Mouse (Mus musculus): ENCODE measurements around the gene Polr2f. TPM values are rescaled to one million over a fixed set of nuclear protein-coding genes. Genes with fewer than 3 reads are reported as not detected.

Polr2f gene
- polyA plus RNA-seq, 1 experiment from 2014 or later: 298 TPM

DNA sequence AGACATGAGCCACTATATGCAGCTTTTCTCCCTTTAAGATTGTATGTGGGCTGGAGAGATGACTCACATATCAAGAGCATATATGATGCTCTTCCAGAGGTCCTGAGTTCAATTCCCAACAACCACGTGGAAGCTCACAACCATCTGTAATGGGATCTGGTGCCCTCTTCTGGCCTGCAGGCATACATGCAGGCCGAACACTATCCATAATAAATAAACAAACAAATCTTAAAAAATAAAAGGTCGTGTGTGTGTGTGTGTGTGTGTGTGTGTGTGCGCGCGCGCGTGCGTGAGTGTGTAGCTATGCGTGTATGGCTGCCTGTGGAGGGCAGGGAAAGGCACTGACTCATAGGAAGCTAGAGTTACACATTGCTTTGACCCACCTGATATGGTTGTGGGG, 1.2 kb upstream of the Polr2f start:
- Histone ChIP-seq H3K9me3 (ENCODE audit: control insufficient read depth, low read length) (no peaks in the 10 kb centered on the region), H3K36me3 (replicated peaks; ENCODE audit: control insufficient read depth, insufficient read depth) (peaks cover 8% of the 10 kb centered on the region; the same call in 1 of the 2 replicates), H3K4me1 (replicated peaks; ENCODE audit: control insufficient read depth, insufficient read depth, low read length) (peaks cover 19% of the 10 kb centered on the region), H3K9ac (no peak overlapping the region), H3K4me3 (replicated peaks; ENCODE audit: low read length) (no peak overlapping the region), H3K27me3 (ENCODE audit: control insufficient read depth, insufficient read depth, low read length) (no peaks in the 10 kb centered on the region), H3K27ac (no peak overlapping the region), H3K4me2 (replicated peaks) (no peak overlapping the region)
- ATAC-seq (ENCODE audit: low FRiP score): no peak
- WGBS: 69% methylated on average over 10 of the region's 10 CpGs
- DNase-seq (ENCODE audit: low spot score): no peak

DNA sequence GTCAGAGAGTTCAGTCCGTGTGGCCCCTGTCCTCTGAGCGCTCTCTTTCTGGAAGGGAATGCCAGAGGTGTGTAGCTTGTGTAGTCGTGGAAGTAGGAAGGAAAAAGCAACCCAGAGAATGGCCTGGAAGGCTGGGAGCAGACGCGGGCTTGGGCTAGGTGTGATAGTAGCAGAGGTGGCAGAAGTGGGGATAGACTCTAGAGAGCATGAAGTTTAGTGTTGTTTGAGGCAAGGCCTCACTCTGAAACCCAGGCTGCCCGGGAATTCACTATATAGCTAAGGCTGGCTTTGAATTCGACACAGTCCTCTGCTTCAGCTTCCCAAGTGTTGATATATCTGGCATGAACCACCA, 733 bp downstream of the Polr2f start:
- peak overlapping the region; percentile 87 for H3K4me3 ChIP-seq (replicated peaks; ENCODE audit: low read length)
- no peaks in the 10 kb centered on the region for H3K9me3 ChIP-seq (ENCODE audit: control insufficient read depth, low read length)
- DNase-seq (ENCODE audit: low spot score) (no peak), ATAC-seq (ENCODE audit: low FRiP score) (no peak)
- H3K27me3 ChIP-seq (ENCODE audit: control insufficient read depth, insufficient read depth, low read length): no peaks in the 10 kb centered on the region
- peak overlapping the region; percentile 89 for H3K4me2 ChIP-seq (replicated peaks)
- WGBS: 0% methylated on average over 7 of the region's 7 CpGs
- H3K9ac ChIP-seq: peak overlapping the region; percentile 74
- H3K27ac ChIP-seq: peak overlapping the region; percentile 36; the same call in 1 of the 2 replicates
- peaks cover 19% of the 10 kb centered on the region for H3K4me1 ChIP-seq (replicated peaks; ENCODE audit: control insufficient read depth, insufficient read depth, low read length)
- peaks cover 26% of the 10 kb centered on the region for H3K36me3 ChIP-seq (replicated peaks; ENCODE audit: control insufficient read depth, insufficient read depth)

DNA sequence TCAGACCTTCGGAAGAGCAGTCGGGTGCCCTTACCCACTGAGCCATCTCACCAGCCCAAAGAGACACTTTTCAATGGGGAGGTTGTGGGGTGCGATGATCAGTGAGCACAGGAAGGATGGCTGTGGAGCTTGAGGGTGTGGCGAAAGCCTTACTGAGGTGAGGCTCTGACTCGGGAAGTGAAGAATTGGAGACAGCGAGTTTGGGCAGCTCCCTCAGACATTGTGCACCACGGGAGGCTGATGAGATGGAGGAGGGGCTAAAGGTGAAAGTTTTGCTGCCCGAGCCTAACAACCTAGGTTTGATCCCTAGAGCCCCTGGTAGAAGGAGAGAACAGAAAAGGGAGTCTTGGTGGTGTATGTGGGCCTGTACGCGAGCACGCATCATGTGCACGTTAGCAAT, 2.5 kb downstream of the Polr2f start:
- no peak for DNase-seq (ENCODE audit: low spot score)
- Histone ChIP-seq H3K36me3 (replicated peaks; ENCODE audit: control insufficient read depth, insufficient read depth) (peaks cover 44% of the 10 kb centered on the region), H3K9ac (no peak overlapping the region), H3K4me2 (replicated peaks) (no peak overlapping the region), H3K4me3 (replicated peaks; ENCODE audit: low read length) (no peak overlapping the region), H3K27me3 (ENCODE audit: control insufficient read depth, insufficient read depth, low read length) (no peaks in the 10 kb centered on the region), H3K4me1 (replicated peaks; ENCODE audit: control insufficient read depth, insufficient read depth, low read length) (peaks cover 19% of the 10 kb centered on the region), H3K27ac (no peak overlapping the region), H3K9me3 (ENCODE audit: control insufficient read depth, low read length) (no peaks in the 10 kb centered on the region)
- WGBS: 92% methylated on average over 12 of the region's 12 CpGs
- no peak for ATAC-seq (ENCODE audit: low FRiP score)

DNA sequence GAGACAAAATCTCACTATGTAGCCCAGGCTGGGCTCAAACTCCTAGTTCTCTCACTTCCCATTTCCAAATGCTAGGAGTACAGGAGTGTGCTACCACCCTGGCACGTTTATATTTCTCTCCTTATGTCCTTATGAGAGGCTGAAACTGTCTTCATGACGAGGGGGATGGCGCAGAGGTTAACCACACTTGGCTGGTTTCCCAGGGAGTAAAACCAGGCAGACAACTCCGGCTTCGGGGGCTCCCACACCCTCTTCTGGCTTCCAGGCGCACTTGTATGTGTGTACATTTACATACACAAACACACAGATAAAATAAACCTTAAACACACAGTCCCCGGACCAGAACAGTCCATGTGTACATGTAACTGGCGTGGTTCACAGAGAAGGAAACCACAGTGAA, 3.2 kb downstream of the Polr2f start:
- Histone ChIP-seq H3K4me2 (replicated peaks) (no peak overlapping the region), H3K9me3 (ENCODE audit: control insufficient read depth, low read length) (no peaks in the 10 kb centered on the region), H3K9ac (no peak overlapping the region), H3K4me1 (replicated peaks; ENCODE audit: control insufficient read depth, insufficient read depth, low read length) (peaks cover 19% of the 10 kb centered on the region), H3K4me3 (replicated peaks; ENCODE audit: low read length) (no peak overlapping the region), H3K27me3 (ENCODE audit: control insufficient read depth, insufficient read depth, low read length) (no peaks in the 10 kb centered on the region), H3K27ac (no peak overlapping the region), H3K36me3 (replicated peaks; ENCODE audit: control insufficient read depth, insufficient read depth) (peaks cover 51% of the 10 kb centered on the region)
- WGBS: 82% methylated on average over 8 of the region's 8 CpGs
- no peak for ATAC-seq (ENCODE audit: low FRiP score)
- DNase-seq (ENCODE audit: low spot score): no peak

DNA sequence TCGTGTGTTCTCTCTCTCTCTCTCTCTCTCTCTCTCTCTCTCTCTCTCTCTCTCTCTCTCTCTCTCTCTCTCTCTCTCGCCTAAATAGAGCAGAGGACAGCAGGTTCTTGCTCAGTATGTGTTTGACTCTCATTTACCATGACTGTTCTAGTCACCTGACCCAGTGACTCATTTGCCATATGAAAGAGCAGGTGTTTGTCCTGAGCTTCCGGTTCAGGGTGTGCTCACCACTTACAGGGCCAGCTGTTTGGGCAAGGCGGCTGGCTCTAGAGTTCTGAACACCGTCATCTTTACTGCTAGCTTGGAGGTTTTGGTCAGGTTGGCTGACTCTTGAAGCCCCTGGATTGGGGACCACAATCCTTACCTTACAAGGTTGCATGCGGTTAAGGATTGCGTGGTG, 4.7 kb downstream of the Polr2f start:
- Histone ChIP-seq H3K27ac (no peak overlapping the region), H3K4me3 (replicated peaks; ENCODE audit: low read length) (no peak overlapping the region), H3K27me3 (ENCODE audit: control insufficient read depth, insufficient read depth, low read length) (no peaks in the 10 kb centered on the region), H3K4me1 (replicated peaks; ENCODE audit: control insufficient read depth, insufficient read depth, low read length) (peaks cover 14% of the 10 kb centered on the region), H3K4me2 (replicated peaks) (no peak overlapping the region), H3K36me3 (replicated peaks; ENCODE audit: control insufficient read depth, insufficient read depth) (peaks cover 61% of the 10 kb centered on the region), H3K9ac (no peak overlapping the region), H3K9me3 (ENCODE audit: control insufficient read depth, low read length) (no peaks in the 10 kb centered on the region)
- DNase-seq (ENCODE audit: low spot score): no peak
- no peak for ATAC-seq (ENCODE audit: low FRiP score)
- 94% methylated on average over 7 of the region's 7 CpGs for WGBS

DNA sequence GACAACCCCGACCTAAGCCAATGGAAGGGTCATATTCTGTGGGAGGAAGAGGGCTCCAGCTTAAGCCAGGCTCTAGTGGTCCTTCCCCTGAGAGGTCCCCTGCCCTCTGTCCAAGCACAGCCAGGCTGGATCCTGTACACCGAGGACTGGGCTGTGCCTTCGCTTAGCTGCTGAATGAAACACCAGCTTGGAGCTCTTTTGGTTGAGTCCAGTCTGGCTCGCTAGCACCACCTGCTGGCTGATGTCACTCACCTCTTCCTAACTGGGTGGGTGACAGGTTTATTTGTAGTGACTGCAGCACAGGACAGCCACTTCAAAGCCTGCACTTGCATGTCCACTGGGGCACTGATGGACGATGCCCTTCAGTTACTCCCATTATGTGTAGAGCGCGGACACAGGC, 7.7 kb downstream of the Polr2f start:
- H3K36me3 ChIP-seq (replicated peaks; ENCODE audit: control insufficient read depth, insufficient read depth): peaks cover 81% of the 10 kb centered on the region
- DNase-seq (ENCODE audit: low spot score): peak; percentile 87
- no peak overlapping the region for H3K4me3 ChIP-seq (replicated peaks; ENCODE audit: low read length)
- H3K27me3 ChIP-seq (ENCODE audit: control insufficient read depth, insufficient read depth, low read length): no peaks in the 10 kb centered on the region
- 0 out of 2 replicates have a peak overlapping the region, but pooled peaks have one; percentile 20 for H3K9ac ChIP-seq
- 50% methylated on average over 7 of the region's 7 CpGs for WGBS
- H3K27ac ChIP-seq: no peak overlapping the region
- H3K9me3 ChIP-seq (ENCODE audit: control insufficient read depth, low read length): no peaks in the 10 kb centered on the region
- ATAC-seq (ENCODE audit: low FRiP score): peak; percentile 38; the same call in 1 of the 2 replicates
- peaks cover 14% of the 10 kb centered on the region; the same call in 1 of the 2 replicates for H3K4me1 ChIP-seq (replicated peaks; ENCODE audit: control insufficient read depth, insufficient read depth, low read length)
- no peak overlapping the region for H3K4me2 ChIP-seq (replicated peaks)

DNA sequence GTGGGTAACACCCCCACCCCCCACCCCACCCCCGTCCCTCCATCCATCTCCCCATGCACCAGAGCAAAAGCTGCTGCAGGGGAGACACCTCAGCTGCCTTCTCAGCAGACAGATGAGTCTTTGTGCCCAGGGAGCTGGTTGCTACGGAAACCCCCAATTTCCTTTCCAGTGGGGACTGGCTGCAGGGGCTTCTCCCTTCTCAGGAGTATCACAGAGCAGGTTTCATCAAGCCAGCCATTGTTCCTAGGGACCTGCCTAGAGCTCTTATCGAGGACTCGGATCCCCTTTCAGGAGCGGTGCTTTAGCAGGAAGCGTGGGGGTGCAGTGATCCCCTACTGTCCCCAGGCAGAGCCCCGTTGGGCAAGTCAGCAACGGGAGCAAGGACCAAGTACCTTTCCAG, 11.1 kb downstream of the Polr2f start:
- Histone ChIP-seq H3K27me3 (ENCODE audit: control insufficient read depth, insufficient read depth, low read length) (no peaks in the 10 kb centered on the region), H3K36me3 (replicated peaks; ENCODE audit: control insufficient read depth, insufficient read depth) (peaks cover 51% of the 10 kb centered on the region), H3K27ac (peak overlapping the region; percentile 79), H3K4me1 (replicated peaks; ENCODE audit: control insufficient read depth, insufficient read depth, low read length) (peaks cover 14% of the 10 kb centered on the region; the same call in 1 of the 2 replicates), H3K9ac (0 out of 2 replicates have a peak overlapping the region, but pooled peaks have one; percentile 24), H3K4me2 (replicated peaks) (no peak overlapping the region), H3K9me3 (ENCODE audit: control insufficient read depth, low read length) (no peaks in the 10 kb centered on the region), H3K4me3 (replicated peaks; ENCODE audit: low read length) (no peak overlapping the region)
- DNase-seq (ENCODE audit: low spot score) (peak; percentile 41), ATAC-seq (ENCODE audit: low FRiP score) (peak; percentile 14; the same call in 1 of the 2 replicates)
- 37% methylated on average over 8 of the region's 8 CpGs for WGBS

DNA sequence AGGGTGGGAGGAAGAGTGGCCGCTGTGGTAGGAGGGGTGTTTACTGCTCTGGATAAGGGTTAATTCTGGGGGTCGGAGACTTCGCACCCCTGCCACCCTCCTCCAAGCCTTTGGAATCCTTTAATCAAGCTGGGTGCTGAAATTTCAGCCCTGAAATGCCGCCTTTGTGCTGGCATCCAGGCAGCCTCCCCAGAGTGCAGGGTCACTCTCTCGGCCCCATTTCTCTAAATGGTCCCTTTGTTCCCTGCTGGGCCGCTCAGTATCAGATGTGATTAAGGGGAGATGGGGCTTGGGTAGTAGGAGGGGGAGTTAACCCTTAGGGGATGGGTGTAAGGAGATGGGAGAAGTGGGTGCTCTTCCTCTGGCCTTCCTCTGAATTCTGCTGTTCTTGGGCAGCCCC, 11.9 kb downstream of the Polr2f start:
- H3K4me3 ChIP-seq (replicated peaks; ENCODE audit: low read length): no peak overlapping the region
- H3K9me3 ChIP-seq (ENCODE audit: control insufficient read depth, low read length): no peaks in the 10 kb centered on the region
- H3K4me2 ChIP-seq (replicated peaks): no peak overlapping the region
- WGBS: 47% methylated on average over 6 of the region's 6 CpGs
- peaks cover 43% of the 10 kb centered on the region for H3K36me3 ChIP-seq (replicated peaks; ENCODE audit: control insufficient read depth, insufficient read depth)
- peak overlapping the region; percentile 79; the same call in 1 of the 2 replicates for H3K27ac ChIP-seq
- H3K9ac ChIP-seq: no peak overlapping the region
- DNase-seq (ENCODE audit: low spot score): no peak
- no peak for ATAC-seq (ENCODE audit: low FRiP score)
- no peaks in the 10 kb centered on the region for H3K27me3 ChIP-seq (ENCODE audit: control insufficient read depth, insufficient read depth, low read length)
- peaks cover 14% of the 10 kb centered on the region; the same call in 1 of the 2 replicates for H3K4me1 ChIP-seq (replicated peaks; ENCODE audit: control insufficient read depth, insufficient read depth, low read length)

DNA sequence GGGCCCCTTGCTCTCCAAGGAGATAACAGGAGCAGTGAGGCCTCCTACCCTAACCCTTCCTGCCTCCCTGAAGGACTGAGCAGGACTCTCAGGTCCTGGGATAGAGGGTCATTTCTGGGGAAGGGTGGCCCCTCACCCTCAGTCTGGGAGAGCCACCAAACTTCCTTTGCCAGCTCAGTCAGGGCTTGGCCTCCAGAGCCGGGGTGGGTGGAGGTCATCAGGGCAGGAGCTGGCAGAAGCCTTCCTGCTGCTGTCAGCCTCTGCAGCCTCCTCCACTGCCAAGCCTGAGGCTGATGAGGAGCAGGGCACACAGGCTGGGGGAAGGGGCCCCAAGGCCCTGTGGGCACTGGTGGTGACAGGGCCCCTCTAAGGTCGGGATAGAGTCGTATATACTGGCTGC, 14.8 kb downstream of the Polr2f start:
- Histone ChIP-seq H3K9ac (no peak overlapping the region), H3K4me2 (replicated peaks) (no peak overlapping the region), H3K4me3 (replicated peaks; ENCODE audit: low read length) (no peak overlapping the region), H3K27ac (no peak overlapping the region), H3K36me3 (replicated peaks; ENCODE audit: control insufficient read depth, insufficient read depth) (peaks cover 20% of the 10 kb centered on the region), H3K4me1 (replicated peaks; ENCODE audit: control insufficient read depth, insufficient read depth, low read length) (peaks cover 14% of the 10 kb centered on the region; the same call in 1 of the 2 replicates), H3K27me3 (ENCODE audit: control insufficient read depth, insufficient read depth, low read length) (no peaks in the 10 kb centered on the region), H3K9me3 (ENCODE audit: control insufficient read depth, low read length) (no peaks in the 10 kb centered on the region)
- 24% methylated on average over 3 of the region's 3 CpGs for WGBS
- DNase-seq (ENCODE audit: low spot score): no peak
- no peak for ATAC-seq (ENCODE audit: low FRiP score)

DNA sequence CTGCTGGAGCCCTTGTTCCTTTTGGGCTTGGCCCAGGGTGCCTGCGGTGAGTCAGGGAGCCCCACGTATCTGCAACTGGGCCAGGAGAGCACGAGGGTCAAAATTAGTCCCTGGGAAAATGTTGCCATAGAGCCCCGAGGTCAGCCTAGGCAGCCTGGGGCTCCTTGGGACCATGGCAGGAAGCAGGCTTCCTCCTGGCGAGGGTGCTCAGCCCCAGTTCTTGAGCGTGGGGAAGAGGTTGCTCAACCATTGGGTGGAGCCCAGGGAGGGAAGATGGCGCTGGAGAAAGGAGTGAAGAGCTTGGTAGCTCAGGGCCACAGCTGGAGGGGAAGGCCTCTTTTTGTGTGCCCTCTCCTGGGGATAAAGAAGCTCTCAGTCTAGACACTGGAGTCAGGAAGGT, 21.5 kb downstream of the Polr2f start:
- no peak for ATAC-seq (ENCODE audit: low FRiP score)
- no peak for DNase-seq (ENCODE audit: low spot score)
- no peaks in the 10 kb centered on the region for H3K36me3 ChIP-seq (replicated peaks; ENCODE audit: control insufficient read depth, insufficient read depth)
- H3K9me3 ChIP-seq (ENCODE audit: control insufficient read depth, low read length): no peaks in the 10 kb centered on the region
- H3K4me3 ChIP-seq (replicated peaks; ENCODE audit: low read length): peak overlapping the region; percentile 23
- H3K27ac ChIP-seq: no peak overlapping the region
- 70% methylated on average over 7 of the region's 7 CpGs for WGBS
- peak overlapping the region; percentile 10; the same call in 1 of the 2 replicates for H3K9ac ChIP-seq
- no peaks in the 10 kb centered on the region for H3K4me1 ChIP-seq (replicated peaks; ENCODE audit: control insufficient read depth, insufficient read depth, low read length)
- H3K4me2 ChIP-seq (replicated peaks): no peak overlapping the region
- H3K27me3 ChIP-seq (ENCODE audit: control insufficient read depth, insufficient read depth, low read length): peaks cover 43% of the 10 kb centered on the region

Data from hindbrain, embryonic 14.5 days (tissue).